Mouse (Mus musculus): Measurements from ENCODE around the gene Lonrf3. TPM values are rescaled to one million over a fixed set of nuclear protein-coding genes. Genes with fewer than 3 reads are reported as not detected.

The Lonrf3 gene
- polyA plus RNA-seq, 1 experiment from 2014 or later = 0.23 TPM

- H3K4me2 ChIP-seq = no peak overlapping the region
- no peaks in the 10 kb centered on the region for H3K36me3 ChIP-seq (ENCODE audit: control insufficient read depth, insufficient read depth, low read length)
- no peaks in the 10 kb centered on the region for H3K4me1 ChIP-seq (ENCODE audit: control insufficient read depth, insufficient read depth, low read length)
- H3K9ac ChIP-seq (ENCODE audit: low read depth, low read length) = no peak overlapping the region
- no peaks in the 10 kb centered on the region for H3K9me3 ChIP-seq (replicated peaks; ENCODE audit: control insufficient read depth, low read length)
- H3K4me3 ChIP-seq (ENCODE audit: low read depth, low read length) = no peak overlapping the region
- no peak for ATAC-seq (replicated peaks; ENCODE audit: insufficient number of reproducible peaks, low FRiP score, low TSS enrichment)
- no peaks in the 10 kb centered on the region for H3K27me3 ChIP-seq (ENCODE audit: control insufficient read depth, insufficient read depth, low read length)
- WGBS (ENCODE audit: insufficient replicate concordance) = 56% methylated on average over 3 of the region's 3 CpGs
- no peak overlapping the region for H3K27ac ChIP-seq (ENCODE audit: low read depth, low read length)
Measured at GRCm38 (mm10) chrX:36389971-36390370, 61.8 kb downstream of the Lonrf3 start.

- no peak overlapping the region for H3K27ac ChIP-seq (ENCODE audit: low read depth, low read length)
- no peaks in the 10 kb centered on the region for H3K9me3 ChIP-seq (replicated peaks; ENCODE audit: control insufficient read depth, low read length)
- no peaks in the 10 kb centered on the region for H3K27me3 ChIP-seq (ENCODE audit: control insufficient read depth, insufficient read depth, low read length)
- no peaks in the 10 kb centered on the region for H3K4me1 ChIP-seq (ENCODE audit: control insufficient read depth, insufficient read depth, low read length)
- WGBS (ENCODE audit: insufficient replicate concordance) = 51% methylated on average over 2 of the region's 2 CpGs
- no peaks in the 10 kb centered on the region for H3K36me3 ChIP-seq (ENCODE audit: control insufficient read depth, insufficient read depth, low read length)
- no peak for ATAC-seq (replicated peaks; ENCODE audit: insufficient number of reproducible peaks, low FRiP score, low TSS enrichment)
- H3K4me2 ChIP-seq = no peak overlapping the region
- no peak overlapping the region for H3K9ac ChIP-seq (ENCODE audit: low read depth, low read length)
- H3K4me3 ChIP-seq (ENCODE audit: low read depth, low read length) = no peak overlapping the region
Measured at GRCm38 (mm10) chrX:36390503-36390902, 62.4 kb downstream of the Lonrf3 start.

GRCm38 (mm10) chrX:36392672-36393071, 64.5 kb downstream of the Lonrf3 start:
- no peak overlapping the region for H3K9ac ChIP-seq (ENCODE audit: low read depth, low read length)
- no peak overlapping the region for H3K27ac ChIP-seq (ENCODE audit: low read depth, low read length)
- H3K27me3 ChIP-seq (ENCODE audit: control insufficient read depth, insufficient read depth, low read length) = no peaks in the 10 kb centered on the region
- H3K4me1 ChIP-seq (ENCODE audit: control insufficient read depth, insufficient read depth, low read length) = no peaks in the 10 kb centered on the region
- H3K36me3 ChIP-seq (ENCODE audit: control insufficient read depth, insufficient read depth, low read length) = no peaks in the 10 kb centered on the region
- H3K4me2 ChIP-seq = no peak overlapping the region
- H3K9me3 ChIP-seq (replicated peaks; ENCODE audit: control insufficient read depth, low read length) = no peaks in the 10 kb centered on the region
- 59% methylated on average over 6 of the region's 6 CpGs for WGBS (ENCODE audit: insufficient replicate concordance)
- no peak for ATAC-seq (replicated peaks; ENCODE audit: insufficient number of reproducible peaks, low FRiP score, low TSS enrichment)
- H3K4me3 ChIP-seq (ENCODE audit: low read depth, low read length) = no peak overlapping the region

GRCm38 (mm10) chrX:36393279-36393678, 65.1 kb downstream of the Lonrf3 start:
- Histone ChIP-seq H3K27me3 (ENCODE audit: control insufficient read depth, insufficient read depth, low read length) (no peaks in the 10 kb centered on the region), H3K9me3 (replicated peaks; ENCODE audit: control insufficient read depth, low read length) (no peaks in the 10 kb centered on the region), H3K4me1 (ENCODE audit: control insufficient read depth, insufficient read depth, low read length) (no peaks in the 10 kb centered on the region), H3K4me2 (no peak overlapping the region), H3K9ac (ENCODE audit: low read depth, low read length) (no peak overlapping the region), H3K27ac (ENCODE audit: low read depth, low read length) (no peak overlapping the region), H3K36me3 (ENCODE audit: control insufficient read depth, insufficient read depth, low read length) (no peaks in the 10 kb centered on the region), H3K4me3 (ENCODE audit: low read depth, low read length) (no peak overlapping the region)
- WGBS (ENCODE audit: insufficient replicate concordance) = 42% methylated on average over 6 of the region's 6 CpGs
- ATAC-seq (replicated peaks; ENCODE audit: insufficient number of reproducible peaks, low FRiP score, low TSS enrichment) = no peak

- no peaks in the 10 kb centered on the region for H3K9me3 ChIP-seq (replicated peaks; ENCODE audit: control insufficient read depth, low read length)
- H3K27ac ChIP-seq (ENCODE audit: low read depth, low read length) = no peak within 1 kb of the TSS
- H3K27me3 ChIP-seq (ENCODE audit: control insufficient read depth, insufficient read depth, low read length) = no peaks in the 10 kb centered on the region
- WGBS (ENCODE audit: insufficient replicate concordance) = 86% methylated on average over 13 of the region's 13 CpGs
- no peak within 1 kb of the TSS for H3K4me3 ChIP-seq (ENCODE audit: low read depth, low read length)
- ATAC-seq (replicated peaks; ENCODE audit: insufficient number of reproducible peaks, low FRiP score, low TSS enrichment) = no peak
- H3K4me1 ChIP-seq (ENCODE audit: control insufficient read depth, insufficient read depth, low read length) = no peaks in the 10 kb centered on the region
- no peaks in the 10 kb centered on the region for H3K36me3 ChIP-seq (ENCODE audit: control insufficient read depth, insufficient read depth, low read length)
- H3K9ac ChIP-seq (ENCODE audit: low read depth, low read length) = no peak within 1 kb of the TSS
- no peak within 1 kb of the TSS for H3K4me2 ChIP-seq
Measured at GRCm38 (mm10) chrX:36400980-36401379, 72.8 kb downstream of the Lonrf3 start, which contains the start of gene Gm6268. Gene Gm6268 (plus strand): TSS chrX:36401280.

- H3K36me3 ChIP-seq (ENCODE audit: control insufficient read depth, insufficient read depth, low read length) = no peaks in the 10 kb centered on the region
- H3K27ac ChIP-seq (ENCODE audit: low read depth, low read length) = no peak overlapping the region
- no peaks in the 10 kb centered on the region for H3K4me1 ChIP-seq (ENCODE audit: control insufficient read depth, insufficient read depth, low read length)
- WGBS (ENCODE audit: insufficient replicate concordance) = 58% methylated on average over 6 of the region's 6 CpGs
- no peak overlapping the region for H3K4me2 ChIP-seq
- H3K9me3 ChIP-seq (replicated peaks; ENCODE audit: control insufficient read depth, low read length) = no peaks in the 10 kb centered on the region
- no peak overlapping the region for H3K9ac ChIP-seq (ENCODE audit: low read depth, low read length)
- no peaks in the 10 kb centered on the region for H3K27me3 ChIP-seq (ENCODE audit: control insufficient read depth, insufficient read depth, low read length)
- no peak overlapping the region for H3K4me3 ChIP-seq (ENCODE audit: low read depth, low read length)
- no peak for ATAC-seq (replicated peaks; ENCODE audit: insufficient number of reproducible peaks, low FRiP score, low TSS enrichment)
Measured at GRCm38 (mm10) chrX:36402316-36402715, 74.2 kb downstream of the Lonrf3 start.

Small RNAs within 50 kb of the gene (microRNA-seq; reads per million reads assigned to microRNA genes)
- not detected for gene Gm44485 (ENCODE audit: borderline number of aligned reads)

Other genes with a start within 250 kb of the Lonrf3 start
- gene Il13ra1, start 216.2 kb upstream of the Lonrf3 start, polyA plus RNA-seq (2014; fragmentation: Nextera tagmentation; extraction: Ambion mirVana) = 17.8 and 21.3 TPM in 2 replicates
- 5.8 and 6.3 TPM in 2 replicates for gene Zcchc12, start 132.4 kb upstream of the Lonrf3 start, polyA plus RNA-seq (2014; fragmentation: Nextera tagmentation; extraction: Ambion mirVana)
- not detected in 2 replicates for gene Gm6268, start 72.9 kb downstream of the Lonrf3 start, polyA plus RNA-seq (2014; fragmentation: Nextera tagmentation; extraction: Ambion mirVana)
- gene Gm14569, start 163.5 kb downstream of the Lonrf3 start, polyA plus RNA-seq (2014; fragmentation: Nextera tagmentation; extraction: Ambion mirVana) = not detected in 2 replicates